Comparison of ENCODE assay signal across 18 mouse cellular contexts in genomic region chr2:31005453-31005852, GRCm38 (mm10). TPM values are rescaled to one million over a fixed set of nuclear protein-coding genes. Genes with fewer than 3 reads are reported as not detected.
A peak's percentile ranks its signal among the peaks of the same experiment; 100 is the strongest.
DNase-seq lines count a peak whose midpoint lies in the region; ATAC-seq and TF ChIP-seq lines count a peak whose summit lies in the region.
"Had no signal": no experiment of that assay in that cellular context is flagged by ENCODE, and none has a peak within 500 bp of the region (broad histone marks: within the 10 kb centered on the region; RNA-seq: fewer than 3 reads in every experiment).

No protein-coding gene starts in this region.

- H3K27me3 ChIP-seq in heart, embryonic 14.5 days (ENCODE audit: control insufficient read depth, insufficient read depth, low read length): no peaks in the 10 kb centered on the region
- no peaks in the 10 kb centered on the region for H3K27me3 ChIP-seq in C2C12 (ENCODE audit: control insufficient read depth, insufficient read depth, insufficient read length)
- H3K27me3 ChIP-seq in liver, embryonic 14.5 days (ENCODE audit: control insufficient read depth, insufficient read depth, low read length): no peaks in the 10 kb centered on the region
- no peaks in the 10 kb centered on the region for H3K27me3 ChIP-seq in forebrain, embryonic 16.5 days (replicated peaks; ENCODE audit: control insufficient read depth, insufficient read depth, low read length)
- H3K27me3 ChIP-seq: midbrain, embryonic 13.5 days had no signal

- H3K9me3 ChIP-seq in heart, embryonic 14.5 days (ENCODE audit: control insufficient read depth, low read length): no peaks in the 10 kb centered on the region
- no peaks in the 10 kb centered on the region for H3K9me3 ChIP-seq in liver, embryonic 14.5 days (ENCODE audit: control insufficient read depth, low read length)
- no peaks in the 10 kb centered on the region for H3K9me3 ChIP-seq in forebrain, embryonic 16.5 days (ENCODE audit: control insufficient read depth, low read length)
- H3K9me3 ChIP-seq: forebrain, embryonic 10.5 days; hindbrain, embryonic 10.5 days; midbrain, embryonic 13.5 days had no signal

- no peak for ATAC-seq in heart, embryonic 14.5 days (ENCODE audit: insufficient number of reproducible peaks, insufficient read depth, low FRiP score, low read depth)
- peak; percentile 20; the same call in 1 of the 2 replicates for ATAC-seq in common myeloid progenitor, adult 5-6 weeks (replicated peaks; ENCODE audit: low read depth, poor library complexity, severe bottlenecking)
- ATAC-seq in liver, embryonic 14.5 days (ENCODE audit: insufficient read depth): peak; percentile 55; the same call in 1 of the 2 replicates
- ATAC-seq in forebrain, embryonic 16.5 days: no peak
- ATAC-seq: midbrain, embryonic 13.5 days had no signal

- H3K4me1 ChIP-seq in heart, embryonic 14.5 days (ENCODE audit: control insufficient read depth in 2 of 2, insufficient read depth in 2 of 2, low read length in 2 of 2): peaks cover 18 to 27% of the 10 kb centered on the region in 2 experiments
- peaks cover 23 to 30% of the 10 kb centered on the region in 2 experiments for H3K4me1 ChIP-seq in liver, embryonic 14.5 days (replicated peaks; ENCODE audit: control insufficient read depth in 2 of 2, insufficient read depth in 2 of 2, low read length in 1 of 2)
- no peaks in the 10 kb centered on the region for H3K4me1 ChIP-seq in forebrain, embryonic 16.5 days (replicated peaks; ENCODE audit: control insufficient read depth, insufficient read depth, low read length)
- H3K4me1 ChIP-seq: forebrain, embryonic 10.5 days; hindbrain, embryonic 10.5 days; midbrain, embryonic 13.5 days had no signal

- H3K27ac ChIP-seq in heart, embryonic 14.5 days (replicated peaks in 1 of 2; ENCODE audit: control insufficient read depth in 1 of 2, insufficient read depth in 1 of 2, low read depth in 2 of 2, low read length in 2 of 2): peak overlapping the region; percentile 91 to 95
- H3K27ac ChIP-seq in liver, embryonic 14.5 days: peak overlapping the region; percentile 87
- H3K27ac ChIP-seq in forebrain, embryonic 16.5 days (ENCODE audit: low read length): no peak overlapping the region
- H3K27ac ChIP-seq: forebrain, embryonic 10.5 days; hindbrain, embryonic 10.5 days; midbrain, embryonic 13.5 days had no signal

- TF ChIP-seq EP300 in liver, embryonic 14.5 days (IDR thresholded peaks at IDR 0.05; ENCODE audit: low read depth): no peak

- H3K79me2 ChIP-seq in C2C12 (ENCODE audit: control insufficient read depth, insufficient read depth): no peaks in the 10 kb centered on the region

- peak overlapping the region; percentile 31; the same call in 1 of the 2 replicates for H3K4me2 ChIP-seq in heart, embryonic 14.5 days (ENCODE audit: low read length)
- peak overlapping the region; percentile 69 for H3K4me2 ChIP-seq in liver, embryonic 14.5 days (ENCODE audit: low read depth)
- no peak overlapping the region for H3K4me2 ChIP-seq in forebrain, embryonic 16.5 days (ENCODE audit: low read length)
- H3K4me2 ChIP-seq: midbrain, embryonic 13.5 days had no signal

- H3K79me3 ChIP-seq in C2C12 (ENCODE audit: low read depth): no peaks in the 10 kb centered on the region

- no peak overlapping the region for H3K4me3 ChIP-seq in heart, embryonic 14.5 days (ENCODE audit: control insufficient read depth in 1 of 2, insufficient read depth in 1 of 2, low read depth in 1 of 2, low read length in 2 of 2)
- H3K4me3 ChIP-seq in C2C12 (ENCODE audit: insufficient read depth, poor library complexity, severe bottlenecking): no peak overlapping the region
- H3K4me3 ChIP-seq in liver, embryonic 14.5 days (ENCODE audit: insufficient read depth in 1 of 2, low read depth in 2 of 2, low read length in 2 of 2): peak overlapping the region; percentile 46 to 47
- H3K4me3 ChIP-seq in forebrain, embryonic 16.5 days (replicated peaks; ENCODE audit: low read length): no peak overlapping the region
- H3K4me3 ChIP-seq: forebrain, embryonic 10.5 days; hindbrain, embryonic 10.5 days; midbrain, embryonic 13.5 days had no signal

- WGBS in heart, embryonic 14.5 days: 68% methylated on average over 2 of the region's 2 CpGs
- 15% methylated on average over 2 of the region's 2 CpGs for WGBS in liver, embryonic 14.5 days (ENCODE audit: insufficient replicate concordance)
- WGBS in forebrain, embryonic 16.5 days: 75% methylated on average over 2 of the region's 2 CpGs

- H3K9ac ChIP-seq in heart, embryonic 14.5 days (ENCODE audit: low read length): peak overlapping the region; percentile 18
- H3K9ac ChIP-seq in liver, embryonic 14.5 days (replicated peaks): peak overlapping the region; percentile 65
- H3K9ac ChIP-seq in forebrain, embryonic 16.5 days (replicated peaks; ENCODE audit: low read depth, low read length): no peak overlapping the region
- H3K9ac ChIP-seq: midbrain, embryonic 13.5 days had no signal

- TF ChIP-seq CTCF in C2C12 (IDR thresholded peaks at IDR 0.05; ENCODE audit: control insufficient read depth, insufficient read depth, insufficient read length): no peak
- TF ChIP-seq CTCF in liver, embryonic 14.5 days (IDR thresholded peaks at IDR 0.05; ENCODE audit: low read depth): no peak

- peak overlapping the region; percentile 10 for H3ac ChIP-seq in C2C12 (ENCODE audit: control insufficient read depth, insufficient read length, low read depth)

- DNase-seq in heart, adult 8-10 months (ENCODE audit: low spot score): no peak
- DNase-seq in liver, embryonic 14.5 days (ENCODE audit: low read depth in 3 of 3, low spot score in 3 of 3): no peak
- no peak for DNase-seq in adrenal gland, postnatal 14 days
- DNase-seq in embryo, embryonic 10.5 days (ENCODE audit: low spot score): no peak
- DNase-seq: cerebellum, postnatal 10 days; gastrocnemius, postnatal 14 days; kidney, adult 2 months; layer of hippocampus, adult 9-11 months; lung, postnatal 36 days; right cerebral cortex, postnatal 14 days; thymus, postnatal 25 days had no signal

- H3K36me3 ChIP-seq in heart, embryonic 14.5 days (ENCODE audit: control insufficient read depth, insufficient read depth, low read length): peaks cover 88% of the 10 kb centered on the region
- H3K36me3 ChIP-seq in C2C12 (ENCODE audit: control insufficient read depth, insufficient read depth): peaks cover 25% of the 10 kb centered on the region
- no peaks in the 10 kb centered on the region; the same call in 1 of the 2 replicates for H3K36me3 ChIP-seq in liver, embryonic 14.5 days (replicated peaks; ENCODE audit: control insufficient read depth, insufficient read depth, low read depth)
- peaks cover 15% of the 10 kb centered on the region for H3K36me3 ChIP-seq in forebrain, embryonic 16.5 days (ENCODE audit: control insufficient read depth, insufficient read depth)

TF ChIP-seq in C2C12, 6 proteins besides CTCF, POLR2A, EP300 and RAD21:
- no peak for TF ChIP-seq MAX (IDR thresholded peaks at IDR 0.05)
- no peak for TF ChIP-seq MYOD1 (IDR thresholded peaks at IDR 0.05; ENCODE audit: control insufficient read depth, insufficient read length, low read depth)
- no peak for TF ChIP-seq USF1 (IDR thresholded peaks at IDR 0.05; ENCODE audit: low read depth)
- no peak for TF ChIP-seq FOSL1 (IDR thresholded peaks at IDR 0.05; ENCODE audit: insufficient read depth, low read length, poor library complexity, severe bottlenecking)
- no peak for TF ChIP-seq CEBPB (IDR thresholded peaks at IDR 0.05; ENCODE audit: low read depth)
- no peak for TF ChIP-seq MYOG (IDR thresholded peaks at IDR 0.05; ENCODE audit: control insufficient read depth, extremely low read depth, insufficient read length)

RNA-seq across cellular contexts. Expression of gene Usp20, which starts 23.4 kb away (rescaled TPM):
- 34.4 and 35.6 TPM in 2 replicates for polyA plus RNA-seq in heart, embryonic 14.5 days (2014; fragmentation: Nextera tagmentation; extraction: Ambion mirVana)
- 10 to 100 TPM; 53.8 to 62.3 (median 59.7) TPM for total RNA-seq in heart, adult 8-10 months (2022)
- 26.4 TPM for polyA plus RNA-seq in C2C12 (2012; fragmentation: generic; extraction: Trizol)
- 2.2 and 5.7 TPM in 2 replicates for total RNA-seq in common myeloid progenitor, adult 5-6 weeks (2017)
- 2.5 and 2.7 TPM in 2 replicates for polyA plus RNA-seq in liver, embryonic 14.5 days (2012; rRNA removed)
- polyA plus RNA-seq in liver, embryonic 14.5 days (2014; fragmentation: Nextera tagmentation; extraction: Ambion mirVana): 2.7 and 3.2 TPM in 2 replicates
- 37.6 and 48.8 TPM in 2 replicates for polyA plus RNA-seq in forebrain, embryonic 16.5 days (2015; fragmentation: Nextera tagmentation; extraction: Ambion mirVana)
- total RNA-seq in adrenal gland, postnatal 14 days (2021): 17.4 and 23.5 TPM in 2 replicates

RNA-seq across cellular contexts. Expression of gene BC005624, which starts 23.5 kb away (rescaled TPM):
- polyA plus RNA-seq in heart, embryonic 14.5 days (2014; fragmentation: Nextera tagmentation; extraction: Ambion mirVana): 30.8 and 32.9 TPM in 2 replicates
- 10 to 100 TPM; 20.1 to 28.3 (median 24.1) TPM for total RNA-seq in heart, adult 8-10 months (2022)
- 36.9 TPM for polyA plus RNA-seq in C2C12 (2012; fragmentation: generic; extraction: Trizol)
- total RNA-seq in common myeloid progenitor, adult 5-6 weeks (2017): 69.7 and 74.5 TPM in 2 replicates
- 13.2 and 24.4 TPM in 2 replicates for polyA plus RNA-seq in liver, embryonic 14.5 days (2012; rRNA removed)
- 22.2 and 25.7 TPM in 2 replicates for polyA plus RNA-seq in liver, embryonic 14.5 days (2014; fragmentation: Nextera tagmentation; extraction: Ambion mirVana)
- polyA plus RNA-seq in forebrain, embryonic 16.5 days (2015; fragmentation: Nextera tagmentation; extraction: Ambion mirVana): 83.9 and 93.5 TPM in 2 replicates
- 33.0 and 37.0 TPM in 2 replicates for total RNA-seq in adrenal gland, postnatal 14 days (2021)

RNA-seq across cellular contexts. Expression of gene Tor1a, which starts 37.7 kb away (rescaled TPM):
- polyA plus RNA-seq in heart, embryonic 14.5 days (2014; fragmentation: Nextera tagmentation; extraction: Ambion mirVana): 44.4 and 48.8 TPM in 2 replicates
- total RNA-seq in heart, adult 8-10 months (2022): 10 to 100 TPM in 2 of 4 experiments, 1 to 10 TPM in 2; 8.3 to 14.3 (median 9.9) TPM
- 59.2 TPM for polyA plus RNA-seq in C2C12 (2012; fragmentation: generic; extraction: Trizol)
- 43.6 and 52.2 TPM in 2 replicates for total RNA-seq in common myeloid progenitor, adult 5-6 weeks (2017)
- 25.0 and 29.3 TPM in 2 replicates for polyA plus RNA-seq in liver, embryonic 14.5 days (2012; rRNA removed)
- 34.3 and 34.8 TPM in 2 replicates for polyA plus RNA-seq in liver, embryonic 14.5 days (2014; fragmentation: Nextera tagmentation; extraction: Ambion mirVana)
- 105 and 108 TPM in 2 replicates for polyA plus RNA-seq in forebrain, embryonic 16.5 days (2015; fragmentation: Nextera tagmentation; extraction: Ambion mirVana)
- total RNA-seq in adrenal gland, postnatal 14 days (2021): 33.5 and 42.5 TPM in 2 replicates

RNA-seq across cellular contexts. Expression of gene Tor1b, which starts 52.7 kb away (rescaled TPM):
- 22.4 and 26.1 TPM in 2 replicates for polyA plus RNA-seq in heart, embryonic 14.5 days (2014; fragmentation: Nextera tagmentation; extraction: Ambion mirVana)
- total RNA-seq in heart, adult 8-10 months (2022): 10 to 100 TPM; 27.8 to 28.4 (median 28.2) TPM
- 30.5 TPM for polyA plus RNA-seq in C2C12 (2012; fragmentation: generic; extraction: Trizol)
- total RNA-seq in common myeloid progenitor, adult 5-6 weeks (2017): 30.4 and 31.7 TPM in 2 replicates
- polyA plus RNA-seq in liver, embryonic 14.5 days (2012; rRNA removed): 10.7 and 14.6 TPM in 2 replicates
- 14.7 and 15.7 TPM in 2 replicates for polyA plus RNA-seq in liver, embryonic 14.5 days (2014; fragmentation: Nextera tagmentation; extraction: Ambion mirVana)
- polyA plus RNA-seq in forebrain, embryonic 16.5 days (2015; fragmentation: Nextera tagmentation; extraction: Ambion mirVana): 21.3 and 25.3 TPM in 2 replicates
- total RNA-seq in adrenal gland, postnatal 14 days (2021): 40.7 and 41.9 TPM in 2 replicates

Comparison
In these comparisons a context has a peak if more than half of its experiments do, and no peak if none do; other contexts are left out.
1. ATAC-seq: peak in common myeloid progenitor, adult 5-6 weeks (single experiment) and liver, embryonic 14.5 days (single experiment); none in heart, embryonic 14.5 days (single experiment) and forebrain, embryonic 16.5 days (single experiment).
2. H3K4me3 ChIP-seq: peak in liver, embryonic 14.5 days (2 of 2); none in heart, embryonic 14.5 days (0 of 2), C2C12 (single experiment) and forebrain, embryonic 16.5 days (single experiment).